Mouse (Mus musculus) cerebellum, adult 2 months (tissue): ENCODE measurements at regions not wholly inside any gene's neighbourhood (a gene's known extent, or its start where the extent isn't known, plus 50 kb on each side); places are given as distances from the start of the nearest gene placed in this dataset.

Source experiments
- CTCF ChIP-seq: fragments of 200-500 bp; IDR thresholded peaks from 2 replicates; pipeline ENCODE4 v1.5.1; 2011; ENCODE audit warnings: low read depth, mild to moderate bottlenecking, control low read depth, low read length, moderate library complexity, borderline replicate concordance; ENCODE audit not compliant: insufficient read depth
- POLR2A ChIP-seq: fragments of 200-500 bp; IDR thresholded peaks from 2 replicates; pipeline ENCODE4 v1.6.1; 2011; ENCODE audit warnings: low read length, control low read depth, borderline replicate concordance; ENCODE audit not compliant: insufficient read depth

- TF ChIP-seq POLR2A (no peak), CTCF (no peak)
Observed at GRCm38 (mm10) chr7:125005638-125006037, 438.8 kb upstream of the Kdm8 start.
